Mouse (Mus musculus) forebrain, embryonic 12.5 days (tissue): ENCODE results near the gene Mrps23. TPM values are rescaled to one million over a fixed set of nuclear protein-coding genes. Genes with fewer than 3 reads are reported as not detected.
A peak's percentile ranks its signal among the peaks of the same experiment; 100 is the strongest.
"Not testable (repeated sequence)": the region's sequence is repeated elsewhere in the genome, so short reads cannot be mapped to it uniquely, and the experiment has no call there.

ENCODE experiments used
- ATAC-seq: fragments of 200-750 bp; cut with Nextera tagmentation; 2 replicates; pipeline ENCODE4 v1.8.0; 2017; ENCODE audit warnings: moderate TSS enrichment; ENCODE audit not compliant: low FRiP score
- H3K27ac ChIP-seq: fragments of 300-500 bp; sonication (generic); 2 replicates; pipeline ENCODE4 v1.5.1; 2016; ENCODE audit warnings: mild to moderate bottlenecking
- H3K27me3 ChIP-seq: fragments of 300-500 bp; sonication (generic); 2 replicates; pipeline ENCODE4 v1.6.1; 2016; ENCODE audit warnings: mild to moderate bottlenecking
- H3K36me3 ChIP-seq: fragments of 300-500 bp; sonication (generic); replicated peaks from 2 replicates; pipeline ENCODE4 v1.6.1; 2016; ENCODE audit warnings: mild to moderate bottlenecking
- H3K4me1 ChIP-seq: fragments of 300-500 bp; sonication (generic); 2 replicates; pipeline ENCODE4 v1.6.1; 2016
- H3K4me2 ChIP-seq: fragments of 300-500 bp; sonication (generic); 2 replicates; pipeline ENCODE4 v1.6.1; 2016; ENCODE audit warnings: mild to moderate bottlenecking, moderate library complexity
- H3K4me3 ChIP-seq: fragments of 300-500 bp; sonication (generic); replicated peaks from 2 replicates; pipeline ENCODE4 v1.5.1; 2016; ENCODE audit warnings: mild to moderate bottlenecking
- H3K9ac ChIP-seq: fragments of 300-500 bp; sonication (generic); 2 replicates; pipeline ENCODE4 v1.6.1; 2016; ENCODE audit warnings: mild to moderate bottlenecking
- H3K9me3 ChIP-seq: fragments of 300-500 bp; sonication (generic); 2 replicates; pipeline ENCODE4 v1.6.1; 2016
- WGBS: fragments of 180-500 bp; shearing (Covaris S2); methylation state at CpG from one replicate; pipeline ENCODE4 v1.1.7; 2016; 5-methylcytosine and 5-hydroxymethylcytosine counted together
- polyA plus RNA-seq: library from polyadenylated mRNA; unstranded; fragments of >200 nt; fragmentation: Nextera tagmentation; extraction: Ambion mirVana; gene quantifications from 2 replicates; pipeline ENCODE4 v1.2.1, GENCODE M21; 2016

Mrps23 gene
- polyA plus RNA-seq, 1 experiment from 2014 or later = 67.5 TPM

- 26% methylated on average over 4 of the region's 4 CpGs for WGBS
Observed at GRCm38 (mm10) chr11:88198223-88198622, 6.0 kb upstream of the Mrps23 start.

DNA sequence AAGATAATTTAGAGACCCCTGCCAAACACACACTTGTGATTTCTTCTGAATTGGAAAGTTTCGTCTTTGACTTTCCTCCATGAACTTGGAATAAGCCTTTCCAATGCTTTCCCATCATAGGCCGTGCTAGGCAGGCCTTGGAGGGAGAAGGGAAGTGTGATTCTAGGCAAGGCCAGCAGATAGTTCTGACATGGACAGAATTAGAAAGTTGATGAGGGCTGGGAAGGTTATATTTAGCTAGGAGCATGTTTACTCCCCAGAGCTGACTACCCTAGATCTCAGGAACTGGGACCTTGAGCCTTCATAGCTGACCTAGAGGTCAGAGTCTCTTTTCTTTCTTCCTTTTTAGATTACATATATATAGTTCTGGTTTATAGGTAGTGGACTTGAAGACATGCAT lies 3.0 kb upstream of the Mrps23 start:
- H3K27me3 ChIP-seq = peaks cover 13% of the 10 kb centered on the region; the same call in 1 of the 2 replicates
- 74% methylated on average over 2 of the region's 2 CpGs for WGBS
- no peak overlapping the region for H3K4me3 ChIP-seq
- H3K9ac ChIP-seq = no peak overlapping the region
- no peak for ATAC-seq
- no peaks in the 10 kb centered on the region for H3K9me3 ChIP-seq
- H3K27ac ChIP-seq = no peak overlapping the region
- H3K4me1 ChIP-seq = peaks cover 35% of the 10 kb centered on the region
- 0 out of 2 replicates have a peak, but pooled peaks cover 2% of the 10 kb centered on the region for H3K36me3 ChIP-seq
- no peak overlapping the region for H3K4me2 ChIP-seq

More at GRCm38 (mm10) chr11:88198223-88198622, 6.0 kb upstream of the Mrps23 start:
- Histone ChIP-seq H3K4me3 (no peak overlapping the region), H3K27ac (no peak overlapping the region), H3K4me1 (peaks cover 27% of the 10 kb centered on the region), H3K4me2 (no peak overlapping the region), H3K9me3 (no peaks in the 10 kb centered on the region), H3K27me3 (peaks cover 34% of the 10 kb centered on the region), H3K9ac (no peak overlapping the region), H3K36me3 (no peaks in the 10 kb centered on the region)
- no peak for ATAC-seq

DNA sequence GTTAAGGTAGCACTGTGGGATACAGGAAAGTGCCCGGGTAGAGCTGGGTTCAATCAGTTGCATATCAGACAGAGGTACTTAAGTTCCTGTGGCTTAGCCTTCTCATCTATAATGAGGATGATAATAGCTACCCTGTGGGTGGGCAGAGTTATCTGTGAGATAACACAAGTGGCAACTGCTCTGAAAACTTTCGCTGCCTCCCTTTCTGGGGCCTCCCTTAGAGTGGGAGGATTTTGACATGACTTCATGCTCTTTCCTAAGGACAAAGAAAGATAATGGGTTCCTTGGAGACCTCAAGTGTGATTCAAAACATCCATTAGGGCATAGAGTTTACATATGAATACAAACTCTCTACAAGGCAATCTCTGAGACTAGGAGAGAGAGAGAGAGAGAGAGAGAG lies 2.1 kb upstream of the Mrps23 start:
- Histone ChIP-seq H3K4me3 (no peak overlapping the region), H3K27me3 (peaks cover 13% of the 10 kb centered on the region; the same call in 1 of the 2 replicates), H3K4me2 (no peak overlapping the region), H3K36me3 (peaks cover 5% of the 10 kb centered on the region; the same call in 1 of the 2 replicates), H3K9me3 (no peaks in the 10 kb centered on the region), H3K9ac (no peak overlapping the region), H3K27ac (no peak overlapping the region), H3K4me1 (peaks cover 37% of the 10 kb centered on the region)
- WGBS = 14% methylated on average over 2 of the region's 2 CpGs
- no peak for ATAC-seq

DNA sequence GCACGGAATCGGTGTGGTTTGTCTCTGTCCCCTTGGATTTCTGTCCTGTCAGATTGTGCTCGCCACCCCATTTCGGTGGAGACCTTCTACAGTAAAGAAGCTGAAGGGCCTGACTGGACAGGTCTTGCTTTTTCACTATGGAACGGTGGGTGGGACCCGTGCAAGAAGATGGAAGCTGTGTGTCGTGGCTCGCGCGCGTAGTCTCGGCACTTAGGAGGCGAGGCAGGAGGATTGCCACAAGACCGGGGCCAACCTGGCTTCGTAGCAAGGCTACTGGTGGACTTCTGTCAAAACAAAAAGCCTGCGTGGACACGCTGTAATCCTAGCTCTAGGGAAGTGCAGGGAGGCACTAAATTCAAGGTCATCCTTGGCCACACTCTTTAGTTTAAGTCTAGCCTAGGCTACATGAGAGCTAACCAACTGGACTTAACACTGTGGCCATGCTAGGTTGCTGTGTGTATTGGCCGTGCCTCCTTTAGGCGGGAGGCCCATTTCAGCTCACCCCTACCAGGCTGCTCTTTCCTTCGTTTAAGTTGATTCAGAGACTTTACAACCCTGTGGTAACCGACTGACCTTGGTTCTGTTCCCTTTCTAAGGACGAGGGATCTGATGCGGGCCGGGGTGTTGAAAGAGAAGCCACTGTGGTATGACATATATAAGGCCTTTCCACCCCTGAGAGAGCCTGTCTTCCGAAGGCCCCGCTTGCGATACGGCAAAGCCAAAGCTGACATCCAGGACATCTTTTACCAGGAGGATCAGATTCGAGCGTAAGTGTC lies 593 bp downstream of the Mrps23 start:
- WGBS = 34% methylated on average over 30 of the region's 30 CpGs
- Histone ChIP-seq H3K36me3 (peaks cover 27% of the 10 kb centered on the region), H3K27me3 (0 out of 2 replicates have a peak, but pooled peaks cover 3% of the 10 kb centered on the region), H3K9ac (peak overlapping the region; percentile 68), H3K27ac (peak overlapping the region; percentile 87; the same call in 1 of the 2 replicates), H3K9me3 (no peaks in the 10 kb centered on the region), H3K4me2 (peak overlapping the region; percentile 88), H3K4me1 (peaks cover 31% of the 10 kb centered on the region), H3K4me3 (peak overlapping the region; percentile 70)
- no peak; the same call in none of the 2 replicates for ATAC-seq

DNA sequence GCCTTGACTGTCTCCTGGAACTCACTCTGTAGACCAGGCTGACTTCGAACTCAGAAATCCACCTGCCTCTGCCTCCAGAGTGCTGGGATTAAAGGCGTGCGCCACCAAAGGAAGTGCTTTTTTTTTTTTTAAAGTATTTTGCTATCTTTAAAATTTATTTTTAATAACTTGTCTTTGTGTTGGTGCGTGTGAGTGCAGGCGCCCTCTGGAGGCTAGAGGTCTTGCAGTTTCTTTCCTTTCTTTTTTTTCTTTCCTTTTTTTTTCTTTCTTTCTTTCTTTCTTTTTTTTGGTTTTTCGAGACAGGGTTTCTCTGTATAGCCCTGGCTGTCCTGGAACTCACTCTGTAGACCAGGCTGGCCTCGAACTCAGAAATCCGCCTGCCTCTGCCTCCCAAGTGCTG lies 2.4 kb downstream of the Mrps23 start:
- ATAC-seq, H3K9me3 ChIP-seq, H3K4me3 ChIP-seq, H3K4me2 ChIP-seq, H3K9ac ChIP-seq, H3K27ac ChIP-seq, H3K27me3 ChIP-seq: not testable (repeated sequence)
- H3K4me1 ChIP-seq = peaks cover 31% of the 10 kb centered on the region
- 88% methylated on average over 8 of the region's 8 CpGs for WGBS
- H3K36me3 ChIP-seq = peaks cover 45% of the 10 kb centered on the region

DNA sequence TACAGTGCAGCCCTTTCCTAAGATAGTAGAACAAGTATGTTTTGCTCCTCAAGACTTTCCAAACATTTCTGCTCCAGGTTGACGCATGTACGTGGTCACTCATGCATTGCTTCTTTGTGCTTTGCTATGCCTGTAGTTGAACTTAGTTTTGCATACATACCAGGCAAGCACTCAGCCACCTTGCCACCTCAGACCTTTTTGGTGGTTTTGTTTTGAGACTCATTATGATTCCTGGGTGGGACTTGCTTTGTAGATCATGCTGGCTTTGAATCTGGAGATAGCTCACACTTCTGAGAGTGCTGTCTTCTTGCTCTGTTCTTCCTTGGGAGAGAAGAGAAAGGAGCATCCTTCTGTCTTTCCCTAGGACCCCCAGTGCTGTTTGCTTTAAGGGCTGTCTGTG lies 3.5 kb downstream of the Mrps23 start:
- no peak overlapping the region for H3K9ac ChIP-seq
- peaks cover 51% of the 10 kb centered on the region for H3K36me3 ChIP-seq
- H3K27me3 ChIP-seq = no peaks in the 10 kb centered on the region
- H3K27ac ChIP-seq = no peak overlapping the region
- ATAC-seq = no peak
- H3K9me3 ChIP-seq = no peaks in the 10 kb centered on the region
- H3K4me1 ChIP-seq = peaks cover 24% of the 10 kb centered on the region
- H3K4me2 ChIP-seq = no peak overlapping the region
- H3K4me3 ChIP-seq = no peak overlapping the region
- WGBS = 93% methylated on average over 2 of the region's 2 CpGs

DNA sequence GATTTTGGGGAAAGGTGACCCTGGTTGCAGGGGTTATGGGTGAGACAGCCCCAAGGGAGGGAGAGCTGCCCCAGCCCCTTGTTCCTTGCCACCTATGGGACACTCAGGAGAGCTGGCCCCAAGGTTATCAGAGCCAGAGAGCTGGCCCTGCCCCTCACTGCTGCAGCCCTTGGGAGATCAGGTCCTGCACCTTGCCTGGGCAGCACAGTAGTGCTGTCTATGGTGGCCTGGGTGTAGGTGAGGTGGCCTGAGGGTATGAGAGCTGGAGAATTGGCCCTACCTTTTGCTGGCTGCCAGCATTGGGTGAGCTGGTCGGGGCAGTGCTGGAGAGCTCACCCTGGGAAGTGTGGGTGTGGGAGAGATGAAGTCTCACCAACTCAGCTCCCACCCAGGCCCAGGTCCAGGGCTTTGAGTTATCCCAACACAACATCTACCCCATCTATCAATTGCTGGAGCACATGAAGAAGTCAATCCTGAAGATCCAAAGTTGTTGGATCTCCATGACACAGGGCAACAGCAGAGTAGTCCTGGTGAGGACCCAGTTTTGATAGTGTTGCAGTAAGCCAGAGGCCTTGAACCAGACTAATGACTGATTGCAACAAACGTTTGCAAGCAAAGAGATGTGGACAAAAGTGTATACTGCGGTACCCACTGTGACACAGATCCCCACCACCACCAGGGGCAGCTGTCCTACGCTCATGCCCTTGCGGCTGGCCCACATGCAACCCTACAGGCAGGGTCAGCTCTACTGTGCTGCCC lies 7.8 kb downstream of the Mrps23 start:
- 81% methylated on average over 5 of the region's 5 CpGs for WGBS
- H3K9ac ChIP-seq = no peak overlapping the region
- H3K4me2 ChIP-seq = no peak overlapping the region
- H3K27ac ChIP-seq = no peak overlapping the region
- ATAC-seq = no peak
- no peaks in the 10 kb centered on the region for H3K9me3 ChIP-seq
- H3K4me3 ChIP-seq = no peak overlapping the region
- H3K4me1 ChIP-seq = peaks cover 18% of the 10 kb centered on the region
- 0 out of 2 replicates have a peak, but pooled peaks cover 6% of the 10 kb centered on the region for H3K27me3 ChIP-seq
- peaks cover 47% of the 10 kb centered on the region for H3K36me3 ChIP-seq

DNA sequence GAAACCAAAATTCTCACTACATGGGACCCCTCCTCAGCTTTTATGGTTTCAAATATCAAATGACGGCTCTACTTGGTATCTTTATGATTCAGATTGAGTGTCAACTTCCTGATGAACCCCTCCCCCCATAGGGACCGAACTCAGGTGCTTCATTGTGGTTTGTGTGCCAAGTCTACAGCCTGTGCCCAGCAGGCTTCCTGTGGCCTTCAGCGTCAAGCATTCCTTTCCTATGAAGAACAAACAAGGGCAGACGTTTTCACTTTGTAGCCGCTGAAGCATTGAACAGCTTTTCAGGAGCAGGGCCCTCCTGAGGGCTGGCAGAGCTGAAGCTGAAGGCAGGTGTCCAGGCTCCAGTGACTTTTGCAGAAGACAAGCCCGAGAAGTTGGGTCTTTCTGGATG lies 9.6 kb downstream of the Mrps23 start:
- H3K4me2 ChIP-seq = no peak overlapping the region
- no peak overlapping the region for H3K27ac ChIP-seq
- H3K27me3 ChIP-seq = peaks cover 6% of the 10 kb centered on the region; the same call in 1 of the 2 replicates
- peaks cover 34% of the 10 kb centered on the region for H3K36me3 ChIP-seq
- no peak overlapping the region for H3K4me3 ChIP-seq
- no peak overlapping the region for H3K9ac ChIP-seq
- H3K9me3 ChIP-seq = no peaks in the 10 kb centered on the region
- H3K4me1 ChIP-seq = peaks cover 18% of the 10 kb centered on the region
- 61% methylated on average over 6 of the region's 6 CpGs for WGBS
- no peak for ATAC-seq

DNA sequence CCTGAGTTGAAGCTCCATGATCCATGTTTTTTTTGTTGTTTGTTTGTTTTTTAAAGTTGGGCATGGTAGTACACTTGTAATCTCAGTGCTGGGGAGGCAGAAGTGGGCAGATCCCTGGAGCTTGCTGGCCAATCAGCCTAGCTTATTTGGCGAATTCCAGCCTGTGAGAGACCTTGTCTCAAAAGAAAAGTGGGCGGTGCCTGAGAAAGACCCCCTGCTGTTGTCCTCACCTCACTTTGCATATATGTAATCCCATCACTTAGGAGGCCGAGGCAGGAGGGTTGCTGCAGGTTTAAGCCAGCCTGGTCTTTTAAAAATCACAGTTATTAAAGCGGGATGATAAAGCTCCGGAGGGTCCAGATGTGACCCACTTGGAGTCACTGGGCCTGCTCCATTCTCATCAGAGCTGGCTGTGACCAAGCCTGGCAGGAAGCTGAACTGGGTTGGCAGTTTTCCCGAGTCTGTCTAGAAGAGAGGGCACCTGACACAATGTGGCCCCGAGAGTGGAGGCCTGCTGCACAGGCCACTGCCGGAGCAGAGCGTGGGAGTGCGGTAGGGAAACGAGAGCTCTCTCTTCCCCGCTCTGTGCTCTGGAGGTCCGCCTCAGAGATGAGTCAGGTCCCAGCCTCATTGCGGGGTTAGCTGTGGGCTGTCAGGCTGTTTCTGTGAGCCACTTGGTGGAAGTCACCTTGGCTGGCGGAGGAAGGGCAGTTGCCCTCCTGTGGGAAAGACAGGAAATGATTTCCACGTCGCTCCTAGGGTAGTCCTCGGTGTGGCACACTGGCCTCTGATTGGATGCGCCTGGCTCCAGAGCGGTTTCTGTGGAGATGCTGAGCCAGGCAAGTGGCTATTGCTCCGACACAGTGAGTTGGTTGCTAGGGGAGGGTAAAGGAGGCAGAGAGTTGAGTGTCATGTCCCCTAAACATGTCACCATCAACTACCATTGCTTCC lies 11.0 kb downstream of the Mrps23 start:
- ATAC-seq = peak; percentile 63
- peak overlapping the region; percentile 61 for H3K27ac ChIP-seq
- no peak overlapping the region for H3K4me3 ChIP-seq
- H3K9ac ChIP-seq = no peak overlapping the region
- H3K27me3 ChIP-seq = peaks cover 6% of the 10 kb centered on the region; the same call in 1 of the 2 replicates
- H3K4me2 ChIP-seq = no peak overlapping the region
- H3K9me3 ChIP-seq = no peaks in the 10 kb centered on the region
- 63% methylated on average over 21 of the region's 21 CpGs for WGBS
- H3K36me3 ChIP-seq = peaks cover 20% of the 10 kb centered on the region
- peaks cover 18% of the 10 kb centered on the region for H3K4me1 ChIP-seq

DNA sequence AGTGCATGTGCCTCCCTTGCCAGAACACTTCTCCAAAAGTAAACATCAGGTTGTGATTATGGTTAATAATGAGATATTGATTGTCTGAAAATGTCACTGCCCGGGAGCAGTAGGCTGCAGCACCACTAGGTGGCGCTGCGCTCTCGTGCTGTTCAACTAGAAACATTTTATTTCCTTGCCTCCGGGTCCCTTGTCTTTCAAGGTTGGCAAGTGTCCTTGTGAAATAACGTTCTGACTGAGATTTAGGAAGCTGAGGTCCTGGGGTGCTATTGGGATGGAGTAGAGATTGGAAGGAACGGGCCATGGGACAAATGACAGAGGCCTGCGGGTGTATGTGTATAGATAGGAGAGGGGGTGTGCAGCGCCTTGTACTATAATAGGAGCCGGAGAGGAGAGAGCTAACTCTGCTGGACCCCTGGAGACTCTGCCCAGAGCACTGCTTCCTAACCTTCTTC lies 12.1 kb downstream of the Mrps23 start:
- Histone ChIP-seq H3K9ac (peak overlapping the region; percentile 25; the same call in 1 of the 2 replicates), H3K4me3 (no peak overlapping the region)
- 12% methylated on average over 10 of the region's 10 CpGs for WGBS

GRCm38 (mm10) chr11:88218155-88218554 lies 14.0 kb downstream of the Mrps23 start:
- WGBS = 83% methylated on average over 6 of the region's 6 CpGs
- H3K9ac ChIP-seq = no peak overlapping the region
- peaks cover 18% of the 10 kb centered on the region for H3K4me1 ChIP-seq
- no peak for ATAC-seq
- no peaks in the 10 kb centered on the region for H3K36me3 ChIP-seq
- H3K9me3 ChIP-seq = no peaks in the 10 kb centered on the region
- H3K27ac ChIP-seq = no peak overlapping the region
- peaks cover 6% of the 10 kb centered on the region; the same call in 1 of the 2 replicates for H3K27me3 ChIP-seq
- no peak overlapping the region for H3K4me3 ChIP-seq
- H3K4me2 ChIP-seq = no peak overlapping the region

More for the DNA sequence above, 12.1 kb downstream of the Mrps23 start:
- Histone ChIP-seq H3K27ac (no peak overlapping the region), H3K9me3 (no peaks in the 10 kb centered on the region), H3K4me1 (peaks cover 18% of the 10 kb centered on the region), H3K36me3 (peaks cover 9% of the 10 kb centered on the region), H3K4me2 (peak overlapping the region; percentile 31), H3K27me3 (peaks cover 6% of the 10 kb centered on the region; the same call in 1 of the 2 replicates)
- ATAC-seq = peak; percentile 69; the same call in 1 of the 2 replicates
